Mouse (Mus musculus): ENCODE results near the gene Map3k4. TPM values are rescaled to one million over a fixed set of nuclear protein-coding genes. Genes with fewer than 3 reads are reported as not detected.

The Map3k4 gene
- polyA plus RNA-seq, 1 experiment from 2014 or later: 44.3 TPM

Other genes starting within 250 kb of the Map3k4 start
- gene Agpat4, start 200.1 kb downstream of the Map3k4 start, polyA plus RNA-seq (2015; fragmentation: Nextera tagmentation; extraction: Ambion mirVana): 38.8 and 43.7 TPM in 2 replicates
- gene Plg, start 59.8 kb upstream of the Map3k4 start, polyA plus RNA-seq (2015; fragmentation: Nextera tagmentation; extraction: Ambion mirVana): 0.34 and 1.5 TPM in 2 replicates
- gene Slc22a3, start 188.9 kb upstream of the Map3k4 start, polyA plus RNA-seq (2015; fragmentation: Nextera tagmentation; extraction: Ambion mirVana): 0.40 and 0.93 TPM in 2 replicates